Mouse (Mus musculus): ENCODE measurements around the gene S100a3.

Gene S100a3

DNA sequence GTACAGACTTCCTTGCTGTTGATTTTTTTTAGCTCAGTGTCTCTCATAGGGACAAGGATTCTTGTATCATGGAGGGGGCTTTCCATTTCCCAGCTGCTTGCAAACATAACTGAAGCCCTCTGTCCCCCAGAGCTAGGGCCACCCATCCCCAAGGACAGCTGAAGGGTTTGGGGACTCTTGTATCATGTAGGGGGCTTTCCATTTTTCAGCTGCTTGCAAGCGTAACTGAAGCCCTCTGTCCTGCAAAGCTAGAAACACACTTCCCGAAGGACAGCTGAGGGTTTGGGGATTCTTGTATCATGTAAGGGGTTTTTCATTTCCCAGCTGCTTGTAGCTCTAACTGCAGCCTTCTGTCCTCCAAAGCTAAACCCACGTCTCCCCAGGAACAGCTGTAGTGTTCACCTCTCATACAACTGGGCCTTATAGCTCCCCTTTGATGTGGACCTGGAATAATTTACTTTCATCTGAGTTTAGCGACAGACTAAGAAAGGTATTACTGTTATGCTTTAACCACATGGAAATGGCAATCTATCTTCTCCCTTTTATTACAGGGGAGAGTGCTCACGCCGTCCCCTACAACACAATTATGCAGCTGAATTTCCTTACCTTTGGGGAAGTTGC is at the start of gene S100a3:
S100a3 (plus strand) TSS at position 571 of the 621 bp plus-strand sequence.
- no peak for DNase-seq (ENCODE audit: low spot score)

DNA sequence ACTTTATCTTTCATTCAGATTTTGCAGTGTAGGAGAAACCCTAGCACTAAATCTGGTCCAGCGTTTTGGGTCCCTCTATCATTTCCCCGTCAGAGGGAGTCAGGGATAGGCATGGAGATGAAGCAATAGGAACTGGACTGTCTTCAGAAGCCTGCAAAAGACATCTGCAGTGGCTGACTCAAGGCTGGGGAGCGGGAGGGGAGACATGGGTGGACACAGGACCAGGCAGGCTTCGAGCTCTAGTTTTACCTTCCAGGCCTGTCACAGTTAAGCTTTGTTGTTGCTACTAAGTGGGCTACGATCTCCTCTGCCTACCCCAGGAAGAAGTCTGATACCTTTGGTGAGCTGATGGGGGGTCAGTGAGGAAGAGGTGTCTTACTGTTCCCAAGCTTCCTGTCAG is 48.1 kb upstream of the S100a3 start:
- DNase-seq (ENCODE audit: low spot score) = no peak

DNA sequence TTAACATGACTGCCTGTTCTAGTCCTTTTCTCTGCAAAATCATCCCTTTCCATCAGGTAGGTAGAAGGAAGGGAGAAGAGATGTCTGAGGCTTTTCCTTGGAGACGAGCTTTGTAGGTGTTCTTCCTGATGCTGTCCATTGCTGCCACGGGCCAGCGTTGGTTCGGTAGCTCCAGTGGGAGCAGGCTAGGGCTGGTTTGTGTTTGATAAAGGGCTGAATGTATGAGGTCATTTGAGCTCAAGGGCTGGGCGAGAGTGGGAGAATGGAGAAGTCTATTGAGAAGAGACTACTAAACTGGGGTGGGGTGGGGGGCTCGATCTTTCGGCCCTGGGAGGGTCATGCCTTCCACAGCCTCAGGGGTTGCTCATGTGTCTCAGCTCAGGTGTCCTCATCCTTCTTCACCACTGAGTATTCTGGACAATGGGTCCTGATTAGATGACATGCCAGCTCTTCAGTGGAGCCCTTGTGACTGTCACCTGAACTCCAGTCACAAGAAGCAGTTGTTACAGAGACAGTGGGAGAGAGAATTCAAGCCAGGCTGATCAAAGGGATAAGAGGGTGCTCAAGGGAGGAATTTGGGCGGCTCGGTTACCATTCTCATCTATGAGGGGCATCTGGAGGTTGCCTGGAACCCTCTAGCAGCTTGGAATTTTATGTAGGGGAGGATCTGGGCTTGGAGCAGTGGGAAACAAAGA is 47.3 kb upstream of the S100a3 start:
- DNase-seq (ENCODE audit: low spot score) = no peak

DNA sequence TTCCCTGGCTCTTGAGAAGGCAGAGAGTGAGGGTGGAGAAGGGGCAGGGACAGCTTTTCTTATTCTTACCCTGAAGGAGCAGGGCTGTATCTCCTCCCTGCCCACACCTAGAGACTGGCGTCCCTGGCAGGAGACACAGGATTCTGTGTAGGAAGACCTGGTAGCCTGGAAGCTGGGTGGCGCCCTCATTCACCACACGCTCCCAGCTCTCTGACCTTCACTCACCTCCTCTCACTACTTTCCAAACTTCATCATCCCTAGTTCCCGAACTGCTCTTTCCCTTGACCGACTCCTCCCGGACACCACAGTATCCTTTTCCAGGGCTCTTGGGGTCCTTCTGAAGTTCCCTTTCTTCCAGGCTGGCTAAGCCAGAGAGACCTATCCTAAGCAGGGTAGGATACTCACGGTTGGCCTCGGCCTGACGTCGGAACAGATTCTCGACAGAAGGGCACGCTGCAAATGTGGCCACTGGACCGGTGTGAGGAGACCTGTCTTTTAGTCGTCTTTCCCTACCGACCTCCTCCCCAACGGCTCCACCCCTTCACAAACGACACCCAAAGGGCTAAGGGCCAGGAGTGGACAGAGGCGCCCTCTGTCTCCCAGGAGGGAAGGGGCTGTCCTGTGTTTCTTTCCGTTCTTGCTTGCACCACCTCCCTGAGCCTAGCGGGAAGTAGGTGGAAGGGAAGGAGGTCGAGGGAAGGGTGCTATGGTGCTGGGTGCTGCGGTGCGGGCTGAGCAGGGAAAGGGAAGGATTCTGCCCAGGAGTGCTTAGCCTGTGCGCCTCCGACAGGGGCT is 46.4 kb upstream of the S100a3 start, which contains the start of the genes S100a1 and S100a13:
S100a1 (minus strand) TSS at position 597 of the 795 bp plus-strand sequence.
S100a13 (plus strand) TSS at position 640 of the 795 bp plus-strand sequence.
- no peak for DNase-seq (ENCODE audit: low spot score)

DNA sequence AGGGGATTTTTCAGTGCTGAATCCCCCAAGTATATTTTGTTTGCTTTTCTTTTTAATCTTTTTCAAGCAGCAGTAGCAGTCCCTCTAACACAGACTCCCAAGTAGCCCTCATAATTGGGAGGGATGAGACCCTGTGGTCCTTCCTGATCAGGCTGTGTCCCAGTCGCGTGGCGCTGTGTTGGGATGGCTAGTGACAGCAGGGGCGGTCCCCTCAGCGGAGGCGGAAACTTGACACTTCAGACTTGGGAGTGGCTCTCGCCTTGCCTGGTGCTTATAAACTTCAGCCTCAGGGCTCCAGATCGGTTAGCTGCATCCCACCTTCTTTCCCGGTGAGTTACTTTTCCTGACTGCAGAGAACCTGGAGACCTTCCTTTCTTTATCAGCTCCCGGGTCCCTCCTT is 45.7 kb upstream of the S100a3 start:
- no peak for DNase-seq (ENCODE audit: low spot score)

DNA sequence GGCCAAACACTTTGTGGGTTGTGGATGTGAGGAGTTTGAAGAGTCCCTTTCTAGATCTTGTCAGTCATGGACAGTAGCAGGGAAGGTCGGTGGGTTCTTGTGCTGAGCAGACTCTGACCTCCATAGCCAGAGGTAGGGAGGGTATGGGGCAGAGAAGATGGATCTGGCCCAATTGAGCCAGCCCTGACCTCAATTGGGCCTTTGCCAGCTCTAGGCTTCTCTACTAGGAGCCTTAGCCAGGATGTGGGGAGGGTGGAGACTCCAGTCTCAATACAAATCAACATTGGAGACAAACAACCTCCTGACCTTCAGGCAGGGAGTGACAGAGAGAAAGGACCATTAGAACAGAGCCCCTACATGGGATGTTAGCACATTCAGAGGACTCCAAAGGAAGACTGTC is 45.1 kb upstream of the S100a3 start:
- DNase-seq (ENCODE audit: low spot score) = no peak

DNA sequence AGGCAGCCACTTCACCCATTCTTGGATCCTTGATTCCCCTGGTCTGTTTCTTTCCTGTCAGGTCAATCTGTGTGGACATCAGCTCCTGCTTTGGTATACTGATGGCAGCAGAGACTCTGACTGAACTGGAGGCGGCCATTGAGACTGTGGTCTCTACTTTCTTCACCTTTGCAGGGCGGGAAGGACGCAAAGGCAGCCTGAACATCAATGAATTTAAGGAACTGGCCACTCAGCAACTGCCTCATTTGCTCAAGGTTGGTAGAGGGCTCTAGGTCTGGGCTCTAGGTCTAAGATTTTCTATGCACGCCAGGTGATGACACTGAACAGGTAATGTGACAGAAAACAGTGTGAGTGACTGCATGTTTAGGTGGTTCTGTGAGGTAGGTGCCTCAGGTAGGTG is 44.6 kb upstream of the S100a3 start:
- DNase-seq (ENCODE audit: low spot score) = no peak

DNA sequence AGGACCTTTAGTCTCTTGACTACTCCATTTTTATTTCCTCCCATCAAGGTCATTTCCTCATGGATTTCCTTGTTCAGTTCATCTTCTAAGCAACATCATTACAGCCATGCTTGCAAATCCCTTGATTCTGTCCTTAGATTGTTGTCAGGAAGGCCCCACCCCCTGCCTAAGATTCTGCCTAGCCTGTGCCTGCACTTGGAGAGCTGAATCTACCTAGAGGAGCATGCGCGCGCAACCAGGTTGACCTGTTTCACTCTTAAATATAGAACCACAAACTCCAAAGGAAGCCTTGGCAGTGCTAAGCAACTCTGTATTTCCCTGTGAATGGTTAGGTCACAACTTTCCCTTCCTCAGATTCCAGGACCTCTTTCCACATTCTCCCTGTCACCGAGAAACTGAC is 42.7 kb upstream of the S100a3 start:
- DNase-seq (ENCODE audit: low spot score) = no peak

DNA sequence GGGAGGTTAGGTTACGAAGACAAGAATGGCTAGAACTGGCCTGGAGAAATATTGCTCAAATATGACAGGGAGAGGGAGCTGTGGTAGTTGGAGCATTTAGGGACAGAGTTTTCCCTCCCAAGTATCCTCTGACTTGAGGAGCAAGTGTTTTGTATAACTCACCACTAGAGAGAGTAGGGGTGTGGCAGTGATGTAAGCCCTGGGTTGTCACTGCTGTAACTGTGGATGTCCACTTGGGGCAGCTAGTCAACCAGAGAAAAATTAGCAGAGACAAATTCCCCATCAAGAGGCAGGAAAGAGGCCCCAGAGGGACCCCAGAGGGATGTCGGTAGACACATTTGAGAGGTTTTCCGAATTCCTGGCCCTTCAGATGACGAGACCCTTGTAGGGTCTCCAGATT is 35.0 kb upstream of the S100a3 start:
- no peak for DNase-seq (ENCODE audit: low spot score)

DNA sequence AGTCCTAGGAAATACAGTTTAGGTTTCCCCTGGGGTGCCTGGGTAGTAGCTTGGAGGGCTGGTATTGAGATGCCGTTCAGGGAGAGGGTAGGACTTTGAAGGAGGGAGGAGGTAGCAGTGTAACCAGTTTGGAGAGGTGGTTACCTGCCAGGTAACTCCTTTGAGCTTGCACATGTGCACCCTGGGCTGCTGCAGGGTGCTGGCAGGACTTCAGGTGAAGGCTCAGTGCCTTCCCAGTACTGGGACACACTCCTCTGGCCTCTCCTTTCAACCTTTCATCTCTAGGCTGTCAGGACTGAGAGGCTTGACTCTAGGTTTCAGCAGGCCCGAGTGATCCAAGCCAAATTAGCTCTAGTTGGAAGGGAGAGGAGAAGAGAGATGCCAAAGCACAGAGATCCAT is 34.3 kb upstream of the S100a3 start:
- DNase-seq (ENCODE audit: low spot score) = no peak

DNA sequence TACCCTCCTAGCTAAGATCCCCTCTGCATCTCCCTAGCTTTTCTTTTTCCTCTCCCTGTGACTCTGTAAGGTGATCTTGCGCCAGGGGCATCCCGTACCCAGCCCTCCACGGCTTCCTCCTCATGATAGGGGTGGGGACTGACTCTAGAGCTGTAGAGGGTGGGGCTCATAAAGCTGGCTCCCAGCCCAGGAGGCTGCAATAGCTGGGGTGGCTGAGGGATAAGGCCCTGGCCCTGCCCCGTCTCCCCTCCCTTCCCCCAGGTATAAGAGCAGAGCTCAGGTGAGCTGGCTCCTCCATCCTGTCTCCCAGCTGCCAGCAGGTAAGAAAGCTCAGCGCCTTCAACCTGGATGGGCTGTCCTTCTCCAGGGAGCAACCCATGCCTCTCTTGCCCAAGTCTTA is 33.8 kb upstream of the S100a3 start, which contains the start of gene S100a14:
S100a14 (plus strand) TSS at position 277 of the 400 bp plus-strand sequence.
- no peak for DNase-seq (ENCODE audit: low spot score)

DNA sequence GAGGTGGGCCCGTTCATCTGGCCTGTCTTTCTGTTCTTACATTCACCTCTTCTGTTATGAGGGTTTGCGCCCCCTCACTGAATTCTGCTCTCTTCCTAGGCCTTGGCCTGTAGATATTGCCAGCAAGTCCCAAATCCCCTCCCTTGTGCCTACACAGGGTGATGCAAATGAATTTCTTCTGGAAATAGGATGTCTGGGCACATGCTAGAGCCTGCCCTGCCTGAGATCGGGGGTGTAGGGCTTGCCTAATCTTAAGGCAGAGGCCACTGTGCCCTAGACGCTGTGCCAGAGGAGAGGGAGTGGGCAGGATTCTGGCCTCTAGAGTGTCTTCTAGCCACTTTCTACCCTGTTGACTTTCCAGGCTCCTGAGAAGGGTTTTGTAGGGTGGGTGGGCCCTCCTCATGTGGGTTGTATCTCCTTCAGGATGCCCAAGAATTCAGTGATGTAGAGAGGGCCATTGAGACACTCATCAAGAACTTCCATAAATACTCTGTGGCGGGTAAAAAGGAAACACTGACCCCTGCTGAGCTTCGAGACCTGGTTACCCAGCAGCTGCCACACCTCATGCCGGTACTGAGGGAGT is 33.0 kb upstream of the S100a3 start:
- no peak for DNase-seq (ENCODE audit: low spot score)

DNA sequence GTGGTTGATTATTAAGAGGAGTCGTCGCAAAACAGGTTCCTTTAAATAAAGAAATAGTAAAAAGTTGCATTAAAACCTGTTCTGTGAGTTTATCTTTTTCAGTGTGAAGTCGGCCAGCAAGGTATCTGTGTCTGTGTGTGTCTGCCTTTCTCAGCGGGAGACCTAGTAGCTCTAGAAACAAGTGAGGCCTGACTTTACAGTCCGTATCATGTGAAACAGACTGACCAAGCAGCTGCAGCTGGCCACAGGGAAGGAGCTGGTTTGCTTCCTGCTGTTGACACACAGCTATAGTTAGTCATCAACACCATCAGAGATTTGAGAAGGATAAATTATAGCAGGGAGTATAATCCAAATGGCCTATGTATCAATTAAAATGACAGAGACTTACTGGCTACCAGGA is 28.7 kb upstream of the S100a3 start:
- no peak for DNase-seq (ENCODE audit: low spot score)

DNA sequence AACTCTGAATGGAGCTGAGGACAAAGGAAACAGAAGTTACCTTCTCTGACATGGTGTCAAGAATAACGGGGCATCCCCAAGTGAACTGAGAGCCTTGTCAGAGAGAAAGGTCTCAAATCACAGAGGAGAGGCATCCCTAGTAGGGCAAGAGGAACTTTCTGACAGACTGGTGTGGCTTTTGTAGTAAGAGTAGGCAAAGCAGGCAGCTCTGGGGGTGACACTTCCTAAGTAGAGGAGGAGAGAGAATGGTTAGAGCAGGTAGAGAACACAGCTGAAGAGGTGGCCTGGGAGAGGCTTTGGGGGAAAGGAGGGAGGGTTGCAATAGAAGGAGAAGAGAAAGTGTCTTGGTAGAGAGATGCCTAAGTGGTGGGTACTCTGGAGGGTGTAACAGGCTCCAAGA is 24.9 kb upstream of the S100a3 start:
- no peak for DNase-seq (ENCODE audit: low spot score)

DNA sequence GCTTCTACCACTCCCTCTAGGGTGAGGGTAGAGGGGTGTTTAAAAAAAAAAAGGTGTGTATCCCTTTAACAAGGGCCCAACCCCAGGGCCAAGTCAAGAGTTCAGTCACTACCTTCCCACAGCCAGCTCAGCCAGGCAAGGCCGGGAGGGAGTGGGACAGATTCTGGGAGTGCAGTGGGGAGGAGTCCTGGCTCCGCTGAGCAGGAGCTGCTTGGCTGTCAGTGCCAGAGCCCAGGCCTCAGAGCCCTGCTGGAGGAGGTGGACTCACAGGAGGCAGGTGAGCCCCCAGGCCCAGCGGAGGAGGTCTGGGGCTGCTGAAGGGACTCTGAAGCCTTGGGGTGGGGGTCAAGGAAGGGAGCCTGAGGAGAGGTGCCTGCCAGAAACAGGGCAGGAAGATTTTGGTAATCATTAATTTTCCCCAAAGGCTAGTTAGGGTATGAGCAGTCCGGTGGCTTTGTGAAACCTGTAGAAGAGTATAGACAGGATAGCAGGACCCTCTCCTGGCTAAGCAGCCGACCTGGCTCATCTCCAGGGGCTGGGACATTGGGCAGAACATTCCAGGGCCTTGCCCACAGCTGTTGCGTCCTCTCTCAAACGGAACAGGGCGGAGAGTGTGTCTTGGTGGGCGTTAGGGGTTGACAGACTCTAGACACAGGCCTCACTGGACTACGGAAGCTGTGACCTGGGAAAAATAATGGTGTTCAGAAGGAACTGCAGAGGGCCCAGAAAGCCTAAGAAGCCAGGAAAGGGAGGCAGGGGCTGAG is 23.1 kb upstream of the S100a3 start, which contains the start of gene S100a16:
S100a16 (plus strand) TSS at position 114 of the 764 bp plus-strand sequence.
- peak; percentile 61 for DNase-seq (ENCODE audit: low spot score)

DNA sequence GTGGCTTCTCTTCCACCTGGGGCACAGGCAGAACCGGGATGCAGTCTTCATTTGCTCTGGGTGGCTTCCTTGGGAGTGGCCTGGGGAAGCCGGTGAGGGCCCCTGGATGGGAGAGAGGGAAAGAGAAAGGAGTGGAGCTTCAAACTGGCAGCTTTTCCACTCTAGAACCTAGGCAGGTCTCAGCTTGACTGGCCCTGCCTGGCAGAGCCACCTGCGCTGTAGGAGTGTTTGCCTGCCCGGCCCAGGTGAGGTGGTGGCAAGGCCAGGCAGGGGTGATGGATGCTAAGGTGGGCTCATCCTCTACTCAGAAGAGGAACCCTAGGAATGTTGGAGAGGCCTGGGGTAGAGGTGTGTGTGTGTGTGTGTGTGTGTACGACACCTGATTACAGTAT is 22.5 kb upstream of the S100a3 start:
- no peak for DNase-seq (ENCODE audit: low spot score)

DNA sequence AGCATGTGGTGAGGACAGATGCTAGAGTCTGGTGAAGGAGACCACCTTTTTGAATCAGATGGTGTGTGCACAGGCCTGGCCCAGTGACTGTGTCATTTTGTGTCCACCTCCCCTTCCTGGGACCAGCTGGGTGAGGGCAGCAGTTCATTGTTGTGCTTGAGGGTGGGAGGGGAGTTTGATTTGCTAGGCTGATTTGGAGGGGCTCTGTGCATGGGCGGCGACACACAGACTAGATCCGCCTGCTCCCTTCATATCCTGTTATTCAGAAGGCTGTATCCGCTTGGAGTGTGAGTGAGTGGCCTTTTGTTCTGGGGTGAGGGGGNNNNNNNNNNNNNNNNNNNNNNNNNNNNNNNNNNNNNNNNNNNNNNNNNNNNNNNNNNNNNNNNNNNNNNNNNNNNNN is 19.5 kb upstream of the S100a3 start:
- DNase-seq (ENCODE audit: low spot score) = no peak

DNA sequence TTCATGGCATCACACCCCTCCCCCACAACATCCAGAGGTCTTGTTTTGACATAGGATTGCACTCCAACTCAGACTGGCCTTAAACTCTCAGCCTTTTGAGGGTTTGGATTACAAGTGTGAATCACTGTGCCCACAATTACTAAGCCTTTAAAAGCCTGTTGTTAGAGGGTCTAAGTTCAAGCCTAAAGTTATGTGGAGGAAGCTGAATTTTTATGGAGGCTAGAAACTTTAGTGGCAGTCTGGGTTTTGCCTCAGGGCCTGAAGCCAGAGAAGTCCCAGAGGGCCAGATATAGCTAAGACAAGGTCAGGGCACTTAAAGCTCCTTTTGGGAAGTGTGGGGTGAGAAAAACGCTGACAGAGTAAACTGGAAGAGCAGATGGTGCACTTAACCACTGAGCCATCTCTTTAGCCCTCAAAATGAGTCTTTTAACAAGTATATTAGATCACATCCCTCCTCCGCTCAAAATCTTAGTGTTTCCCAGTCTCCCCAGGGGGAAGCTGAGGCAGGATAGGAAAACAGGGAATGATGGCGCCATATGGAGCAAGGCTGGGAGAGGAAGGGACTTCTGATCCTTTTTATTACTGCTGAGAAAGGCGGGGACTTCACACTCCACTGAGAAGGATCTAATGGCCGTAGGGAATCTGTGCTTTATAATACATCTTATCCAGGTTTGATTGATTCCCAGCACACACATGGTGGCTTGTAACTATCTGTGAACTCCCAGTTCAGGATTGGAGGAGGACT is 10.5 kb upstream of the S100a3 start:
- DNase-seq (ENCODE audit: low spot score) = no peak

DNA sequence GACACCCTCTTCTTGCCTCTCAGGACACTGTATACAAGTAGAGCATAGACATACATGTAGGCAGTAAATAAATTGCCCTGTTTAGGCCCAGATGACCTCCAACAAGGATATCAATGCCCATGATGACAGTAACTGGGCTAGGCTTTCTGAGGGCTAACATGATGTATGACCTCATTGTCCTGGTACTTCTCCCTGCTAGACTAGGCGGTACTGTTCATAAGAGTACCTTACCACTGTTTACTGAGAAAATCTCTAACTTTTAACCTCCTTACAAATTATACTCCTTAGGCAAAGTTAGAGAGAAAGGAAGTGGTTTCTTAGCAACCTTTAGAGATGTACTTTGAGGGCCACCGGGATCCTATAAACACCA is 10.0 kb upstream of the S100a3 start:
- no peak for DNase-seq (ENCODE audit: low spot score)

DNA sequence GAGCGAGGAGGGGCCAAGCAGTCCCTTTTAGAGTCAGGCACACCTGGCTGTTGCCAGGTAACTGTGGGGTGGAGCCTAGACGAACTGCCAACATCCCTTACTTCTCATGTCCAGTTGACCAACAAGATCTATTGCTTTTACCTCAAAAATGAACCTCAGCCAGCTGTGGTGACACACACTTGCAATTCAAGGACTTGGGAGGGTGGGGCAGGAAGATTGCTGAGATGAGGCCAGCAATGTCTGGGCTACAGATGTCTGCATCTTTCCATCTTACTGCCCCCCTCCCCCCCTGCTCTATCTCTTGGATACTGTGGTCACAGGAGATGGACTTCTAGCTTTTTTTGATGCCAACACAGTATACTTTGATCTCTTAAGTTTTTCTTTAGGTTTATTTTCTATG is 8.1 kb upstream of the S100a3 start:
- no peak for DNase-seq (ENCODE audit: low spot score)

DNA sequence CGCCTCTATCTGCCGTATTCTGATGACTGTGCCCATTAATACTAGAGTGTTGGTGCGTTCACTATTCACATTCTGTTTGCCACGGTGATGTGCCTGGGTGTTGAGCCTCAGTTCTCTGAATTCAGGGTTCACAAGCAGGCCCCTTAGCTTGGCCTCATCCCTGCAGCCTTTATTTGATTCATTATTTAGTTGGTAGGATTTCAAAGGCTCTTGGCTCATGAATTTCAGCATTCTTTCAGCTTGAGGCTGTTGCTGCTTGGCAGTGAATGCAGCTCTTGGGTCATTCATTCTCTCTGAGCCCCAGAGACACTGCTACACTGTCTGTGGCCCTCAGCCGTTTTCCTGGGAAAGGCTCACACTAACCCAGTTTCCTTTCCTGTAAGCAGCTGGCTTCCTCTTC is 4.4 kb upstream of the S100a3 start:
- DNase-seq (ENCODE audit: low spot score) = no peak
